Mouse (Mus musculus) small intestine, adult 2 months (tissue): ENCODE measurements at regions not wholly inside any gene's neighbourhood (a gene's known extent, or its start where the extent isn't known, plus 50 kb on each side); places are given as distances from the start of the nearest gene placed in this dataset.

Experiments
- CTCF ChIP-seq: fragments of 200-500 bp; IDR thresholded peaks from 2 replicates; pipeline ENCODE4 v1.5.1; 2012; ENCODE audit warnings: low read depth, mild to moderate bottlenecking, control low read depth, inconsistent platforms, low read length, moderate library complexity, mixed read lengths; ENCODE audit not compliant: insufficient replicate concordance, insufficient read length; ENCODE audit errors: extremely low read depth
- POLR2A ChIP-seq: fragments of 200-500 bp; IDR thresholded peaks from 2 replicates; pipeline ENCODE4 v1.6.1; 2012; ENCODE audit warnings: low read depth, mild to moderate bottlenecking, control low read depth, inconsistent platforms, low read length, moderate library complexity

DNA sequence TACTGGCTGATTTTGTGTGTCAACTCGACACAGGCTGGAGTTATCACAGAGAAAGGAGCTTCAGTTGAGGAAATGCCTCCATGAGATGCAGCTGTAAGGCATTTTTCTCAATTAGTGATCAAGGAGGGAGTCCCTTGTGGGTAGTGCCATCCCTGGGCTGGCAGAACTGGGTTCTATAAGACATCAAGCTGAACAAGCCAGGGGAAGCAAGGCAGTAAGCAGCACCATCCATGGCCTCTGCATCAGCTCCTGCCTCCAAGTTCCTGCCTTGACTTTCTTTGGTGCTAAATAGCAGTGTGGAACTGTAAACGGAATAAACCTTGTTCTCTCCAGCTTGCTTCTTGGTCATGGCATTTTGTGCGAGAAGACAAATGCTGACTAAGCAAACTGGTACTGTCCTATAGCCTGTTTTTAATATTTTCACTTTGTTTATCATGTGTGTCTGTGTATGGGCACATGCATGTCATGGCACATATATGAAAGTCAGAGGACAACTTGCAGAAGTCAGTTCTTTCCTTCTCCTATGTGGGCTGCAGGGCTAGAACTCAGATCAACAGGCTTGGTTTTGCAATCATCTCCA, 57.3 kb downstream of the Cbln1 start:
- TF ChIP-seq CTCF = no peak
- no peak for TF ChIP-seq POLR2A
